Mouse (Mus musculus): ENCODE measurements around the gene Tmem132b.

Tmem132b gene

GRCm38 (mm10) chr5:125675623-125676022 lies 144.0 kb downstream of the Tmem132b start:
- DNase-seq (ENCODE audit: low spot score in 2 of 2) = no peak

DNA sequence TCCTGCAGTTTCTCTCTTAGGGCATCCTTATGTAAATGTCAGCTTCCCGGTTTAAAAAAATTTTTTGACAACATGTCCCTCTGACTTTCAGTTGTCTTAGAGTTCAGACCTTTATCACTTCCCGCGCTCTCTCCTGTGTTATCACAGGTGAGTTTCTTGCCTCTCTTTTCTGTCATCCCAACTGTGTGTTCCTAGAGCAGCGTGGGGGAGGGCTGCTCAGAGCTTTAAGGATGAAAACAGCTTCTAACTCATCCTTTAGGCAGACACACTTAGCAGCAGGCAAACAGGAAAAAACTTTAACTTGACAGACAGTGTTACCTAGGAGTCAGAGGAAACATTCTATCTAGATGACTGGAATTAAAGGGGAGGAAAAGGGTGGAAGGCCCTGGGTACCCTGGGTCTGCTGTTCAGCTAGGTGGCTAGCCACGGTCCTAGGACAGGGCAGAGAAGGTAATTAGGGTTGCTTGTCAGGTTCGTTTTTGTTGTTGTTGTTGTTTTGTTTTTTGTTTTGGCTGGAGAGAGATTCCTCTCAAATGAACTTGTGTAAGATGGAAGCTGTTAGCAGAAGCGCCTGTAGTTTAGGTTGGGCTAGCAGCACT lies 144.6 kb downstream of the Tmem132b start:
- no peak for DNase-seq (ENCODE audit: low spot score in 2 of 2)

- no peak for DNase-seq (ENCODE audit: low spot score in 2 of 2)
Measured at GRCm38 (mm10) chr5:125680889-125681288, 149.3 kb downstream of the Tmem132b start.

- DNase-seq (ENCODE audit: low spot score in 2 of 2) = no peak
Measured at GRCm38 (mm10) chr5:125683491-125683890, 151.9 kb downstream of the Tmem132b start.

DNA sequence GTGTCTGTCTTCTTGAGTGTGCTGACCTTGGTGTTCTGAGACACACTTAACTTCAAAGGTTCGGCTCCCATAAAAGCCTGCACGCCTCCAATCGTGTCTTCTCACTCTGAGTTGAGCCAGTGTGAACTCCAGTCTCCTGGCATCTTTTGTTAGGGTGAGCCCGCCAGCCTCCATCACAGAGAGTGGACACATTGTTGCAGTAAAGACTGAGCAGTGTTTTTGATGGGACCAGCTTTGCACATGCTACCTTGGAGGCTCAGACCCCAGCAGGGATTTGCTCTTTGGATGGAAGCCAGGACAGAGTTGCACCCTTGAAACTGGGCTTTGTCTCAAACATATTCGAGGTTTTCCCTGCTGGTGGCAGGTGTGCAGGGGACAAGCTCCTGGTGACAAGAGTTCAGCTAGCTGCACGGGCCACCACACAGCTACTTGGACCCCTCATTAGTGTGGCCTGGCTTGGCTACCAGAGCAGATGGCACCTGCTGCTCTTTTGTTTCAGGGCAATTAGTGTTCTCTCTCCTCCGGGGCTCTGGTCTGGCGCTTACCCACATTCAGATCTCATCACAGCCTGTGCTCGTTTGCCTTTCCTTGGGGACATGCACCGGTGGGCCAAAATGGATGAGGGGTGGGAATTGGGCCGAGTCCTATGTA lies 154.2 kb downstream of the Tmem132b start:
- DNase-seq (ENCODE audit: low spot score in 2 of 2) = no peak

DNA sequence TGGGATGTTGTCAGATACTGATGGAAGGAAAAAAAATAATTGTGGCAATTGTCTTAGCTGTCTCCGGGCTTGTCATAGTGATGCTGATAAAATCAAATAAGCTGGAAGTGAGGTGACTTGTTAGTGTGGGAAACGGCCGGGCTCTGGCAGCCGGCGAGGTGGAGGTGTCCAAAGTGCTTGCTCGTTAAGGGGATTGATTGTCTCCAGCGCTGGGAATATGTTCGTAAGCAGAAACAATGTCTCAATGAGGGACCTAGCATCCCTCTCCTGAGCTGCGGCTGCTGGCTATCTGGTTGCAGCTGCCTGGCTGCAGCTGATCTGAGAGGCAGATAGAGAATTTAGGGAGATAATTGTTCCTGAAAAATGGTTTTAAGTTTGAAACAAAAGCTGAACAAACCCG lies 161.0 kb downstream of the Tmem132b start:
- DNase-seq (ENCODE audit: low spot score in 2 of 2) = no peak

DNA sequence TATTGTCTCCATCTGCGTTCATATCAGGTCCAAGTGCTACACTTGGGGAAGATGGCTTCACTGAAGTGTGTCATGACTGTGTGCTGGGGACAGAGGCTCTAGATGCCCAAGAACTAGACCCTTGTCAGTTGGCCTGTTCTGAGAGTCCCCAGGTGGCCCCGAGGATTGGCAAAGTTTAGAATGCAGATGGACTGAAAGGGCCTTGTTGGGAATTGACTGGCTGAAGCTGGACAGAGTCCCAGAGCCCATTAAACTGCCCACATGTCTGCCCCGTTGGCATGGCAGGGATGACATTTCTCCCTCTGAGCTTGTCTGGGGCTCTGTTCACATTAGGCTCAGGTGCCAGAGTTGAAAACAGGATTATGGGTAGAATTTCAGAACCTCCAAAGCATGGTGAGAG lies 167.8 kb downstream of the Tmem132b start:
- no peak for DNase-seq (ENCODE audit: low spot score in 2 of 2)

DNA sequence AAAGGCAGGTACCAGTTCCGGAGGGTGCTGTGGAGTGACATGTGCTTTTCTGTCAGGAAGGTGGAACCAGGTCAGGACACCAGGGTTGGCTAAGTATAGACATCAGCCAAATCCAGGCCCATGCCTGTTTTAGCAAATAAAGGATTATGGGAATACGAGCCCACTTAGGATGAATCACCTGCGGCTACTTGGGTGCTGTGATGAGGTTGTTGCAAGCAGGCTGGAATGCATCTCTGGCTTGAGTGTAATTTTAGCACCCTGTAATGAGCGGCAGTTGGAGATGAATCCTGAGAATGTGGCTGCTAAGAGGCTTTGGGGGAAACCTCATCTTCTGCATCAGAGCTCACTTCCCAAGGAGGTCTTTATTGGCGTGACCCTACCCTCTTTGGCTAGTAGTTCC lies 168.7 kb downstream of the Tmem132b start:
- DNase-seq (ENCODE audit: low spot score in 2 of 2) = no peak

- DNase-seq (ENCODE audit: low spot score in 2 of 2) = no peak
Measured at GRCm38 (mm10) chr5:125705379-125705778, 173.8 kb downstream of the Tmem132b start.

DNA sequence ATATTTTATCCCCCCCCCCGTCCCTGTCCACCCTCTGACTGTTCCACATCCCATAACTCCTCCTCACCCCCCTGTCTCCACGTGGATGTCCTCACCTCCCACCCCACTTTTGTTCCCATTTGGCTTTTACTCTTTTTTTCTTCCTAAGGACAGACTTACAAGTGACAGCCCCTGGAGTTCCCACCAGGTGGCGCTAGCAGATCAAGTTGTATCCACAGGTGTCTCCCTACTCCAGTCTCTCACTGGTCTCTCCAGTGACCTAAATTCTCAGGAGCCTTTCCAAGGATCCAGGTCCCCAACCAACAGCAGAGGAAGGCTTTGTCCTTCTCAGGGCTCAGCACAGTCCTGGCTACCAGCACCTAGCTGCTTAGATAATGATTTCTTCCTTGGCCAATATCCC lies 177.6 kb downstream of the Tmem132b start:
- DNase-seq (ENCODE audit: low spot score in 2 of 2) = no peak

DNA sequence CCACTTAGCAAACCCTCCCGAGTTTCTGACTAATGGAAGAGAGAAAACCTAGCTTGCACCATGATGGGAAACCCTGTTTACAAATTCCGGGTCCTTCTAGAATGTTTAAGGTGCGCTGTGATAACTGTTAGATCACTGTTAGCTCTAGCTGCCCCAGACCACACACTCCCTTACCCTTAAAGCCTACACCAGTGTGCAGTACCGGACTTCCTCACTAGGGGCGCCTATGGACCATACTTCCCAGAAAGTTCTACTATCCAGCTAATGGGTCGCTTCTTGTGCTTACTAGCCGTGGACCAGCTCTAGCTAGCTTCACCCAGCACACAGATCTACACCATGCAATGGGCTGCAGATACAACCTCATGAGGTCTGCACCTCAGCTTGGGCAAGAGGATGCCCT lies 195.2 kb downstream of the Tmem132b start:
- no peak for DNase-seq (ENCODE audit: low spot score in 2 of 2)

GRCm38 (mm10) chr5:125727436-125727835 lies 195.9 kb downstream of the Tmem132b start:
- no peak for DNase-seq (ENCODE audit: low spot score in 2 of 2)

- no peak for DNase-seq (ENCODE audit: low spot score in 2 of 2)
Measured at GRCm38 (mm10) chr5:125727936-125728335, 196.4 kb downstream of the Tmem132b start.

- DNase-seq (ENCODE audit: low spot score in 2 of 2) = no peak
Measured at GRCm38 (mm10) chr5:125728521-125728920, 196.9 kb downstream of the Tmem132b start.

DNA sequence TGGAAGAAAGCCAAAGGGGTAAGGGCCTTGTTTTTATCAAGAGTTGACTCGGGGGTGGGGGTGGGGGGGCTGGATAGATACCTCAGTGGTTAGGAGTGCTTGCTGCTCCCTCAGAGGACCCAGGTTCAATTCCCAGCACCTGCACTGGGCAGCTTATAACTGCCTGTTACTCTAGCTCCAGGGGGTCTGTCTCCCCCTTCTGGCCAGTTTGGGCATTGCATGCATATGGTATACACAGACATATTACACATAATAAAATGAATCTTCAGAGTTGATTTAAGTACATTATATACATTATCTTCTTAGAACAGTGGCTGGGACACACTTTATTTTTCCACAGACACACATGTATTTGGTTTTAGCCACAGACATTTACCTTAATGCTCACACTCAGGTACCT lies 202.2 kb downstream of the Tmem132b start:
- no peak for DNase-seq (ENCODE audit: low spot score in 2 of 2)

DNA sequence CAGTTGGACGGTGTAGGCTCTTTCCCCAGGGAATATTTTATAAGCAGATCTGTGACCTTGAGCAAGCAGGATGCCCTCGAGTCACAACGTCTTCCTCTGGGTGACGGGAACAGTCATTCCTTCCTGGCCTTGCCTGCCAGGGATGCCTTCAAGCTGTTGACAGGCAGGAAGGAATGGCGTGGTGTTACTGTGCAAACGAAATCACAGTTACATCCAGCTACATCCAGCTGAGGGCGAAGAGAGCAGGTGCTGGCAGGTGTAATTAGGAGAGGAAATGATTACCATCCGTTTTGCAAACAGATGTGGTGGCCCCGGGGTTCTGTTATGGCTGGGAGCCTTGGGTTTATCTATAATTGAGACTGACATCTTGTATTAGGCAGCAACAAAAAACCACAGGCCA lies 205.5 kb downstream of the Tmem132b start:
- no peak for DNase-seq (ENCODE audit: low spot score in 2 of 2)

GRCm38 (mm10) chr5:125743503-125743902 lies 211.9 kb downstream of the Tmem132b start:
- DNase-seq (ENCODE audit: low spot score in 2 of 2) = no peak

DNA sequence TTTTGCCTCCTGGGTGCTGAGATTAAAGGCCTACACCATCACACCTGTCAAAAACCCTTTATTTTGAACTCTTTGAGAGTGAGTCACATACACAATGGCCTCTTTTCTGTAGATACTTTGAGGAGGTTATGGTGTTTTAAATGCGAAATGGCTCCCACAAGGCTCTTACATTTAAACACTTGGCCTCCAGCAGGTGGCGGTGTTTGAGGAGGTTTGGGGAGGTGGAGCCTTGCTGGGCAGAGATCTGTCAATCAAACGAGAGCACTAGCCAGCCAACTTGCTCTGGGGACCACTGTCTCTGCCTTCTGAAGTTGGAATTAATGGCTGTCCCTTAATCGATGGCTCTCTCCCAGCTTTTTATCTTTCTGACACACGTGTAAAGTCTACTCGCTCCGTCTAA lies 214.2 kb downstream of the Tmem132b start:
- no peak for DNase-seq (ENCODE audit: low spot score in 2 of 2)

DNA sequence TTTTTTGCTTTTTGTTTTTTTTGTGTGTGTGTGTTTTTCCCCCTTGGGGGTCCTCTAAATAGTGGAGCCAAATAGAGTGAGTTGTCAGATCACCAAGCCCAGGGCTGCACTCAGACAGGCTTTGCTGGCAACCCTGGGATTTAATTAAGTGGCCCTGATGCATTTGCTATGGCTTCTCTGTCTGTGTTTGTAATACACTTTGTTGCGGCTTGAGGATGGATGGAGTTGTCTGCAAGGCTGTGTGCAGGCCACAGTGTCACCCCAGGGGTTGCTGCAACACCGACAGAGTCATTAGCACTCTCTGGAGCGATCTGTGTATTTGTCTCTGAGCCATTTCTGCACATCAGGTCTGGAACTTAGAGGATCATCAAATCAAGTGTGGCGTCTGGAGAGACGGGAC lies 219.9 kb downstream of the Tmem132b start:
- no peak for DNase-seq (ENCODE audit: low spot score in 2 of 2)

DNA sequence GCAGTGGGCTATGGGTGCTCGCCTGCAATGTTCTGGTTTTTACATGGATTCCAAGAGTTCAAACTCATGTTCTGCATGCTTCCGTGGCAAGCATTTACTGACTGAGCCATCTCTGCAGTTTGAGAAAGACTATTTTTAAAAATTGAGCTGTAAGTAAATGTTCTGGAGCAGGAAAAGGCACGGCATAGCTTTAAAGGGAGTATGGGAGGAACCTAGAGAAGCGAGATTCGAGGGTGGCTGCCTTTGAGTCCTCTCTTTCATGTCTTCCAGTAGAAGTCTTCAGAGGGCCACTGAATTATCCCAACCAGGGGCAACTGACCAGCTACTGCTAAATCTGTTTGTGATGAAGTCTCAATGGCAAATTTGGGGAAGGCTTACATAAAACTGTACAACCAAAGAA lies 221.0 kb downstream of the Tmem132b start:
- no peak for DNase-seq (ENCODE audit: low spot score in 2 of 2)

GRCm38 (mm10) chr5:125756987-125757530 lies 225.5 kb downstream of the Tmem132b start:
- DNase-seq (ENCODE audit: low spot score in 2 of 2) = no peak

- no peak for DNase-seq (ENCODE audit: low spot score in 2 of 2)
Measured at GRCm38 (mm10) chr5:125758506-125758905, 226.9 kb downstream of the Tmem132b start.

DNA sequence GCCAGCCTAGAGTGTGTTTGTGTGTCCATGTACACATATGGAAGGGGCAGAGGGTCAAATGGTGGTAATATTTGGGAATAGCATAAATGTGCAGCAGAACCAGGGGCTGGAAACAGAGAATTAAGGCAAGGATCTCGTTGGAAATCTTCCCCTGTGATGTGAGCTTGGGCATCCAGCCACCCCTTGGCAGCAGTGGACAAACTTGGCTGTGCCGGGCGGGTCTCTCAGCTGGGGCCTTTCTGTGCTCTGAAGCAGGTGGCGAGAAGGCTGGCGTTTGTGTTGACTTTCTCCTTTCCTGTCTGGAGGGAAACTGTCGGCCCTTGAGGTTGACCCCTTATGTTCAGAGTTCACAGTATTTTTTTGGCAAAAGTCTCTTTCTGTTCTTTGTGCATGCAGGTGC lies 235.4 kb downstream of the Tmem132b start:
- DNase-seq (ENCODE audit: low spot score in 2 of 2) = no peak

- no peak for DNase-seq (ENCODE audit: low spot score in 2 of 2)
Measured at GRCm38 (mm10) chr5:125767950-125768349, 236.4 kb downstream of the Tmem132b start.

Data from natural killer cell, adult 2 months (primary cell).